Mouse (Mus musculus): ENCODE measurements at regions not wholly inside any gene's neighbourhood (a gene's known extent, or its start where the extent isn't known, plus 50 kb on each side); places are given as distances from the start of the nearest gene placed in this dataset.

DNA sequence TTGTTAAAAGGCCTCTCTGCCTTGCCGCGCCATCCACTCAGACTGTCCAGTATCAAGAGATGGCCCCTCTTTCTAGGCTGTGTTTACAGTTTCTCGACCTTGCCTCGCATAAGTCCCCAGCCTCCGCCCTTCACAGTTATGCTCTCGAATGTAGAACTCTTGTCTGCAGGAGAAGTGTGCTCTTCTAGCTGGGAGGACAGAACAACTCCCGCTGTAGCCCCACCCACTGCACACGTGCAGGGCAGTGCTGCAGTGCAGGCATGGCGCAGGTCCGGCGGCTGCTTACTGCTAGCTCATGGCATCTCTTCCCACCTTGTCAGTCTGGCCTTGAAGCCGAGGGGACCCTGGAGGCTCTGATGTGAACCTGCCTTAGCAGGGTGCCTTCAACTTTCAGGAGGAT is 145.7 kb upstream of the Lrfn2 start:
- DNase-seq (ENCODE audit: low read depth, low spot score), result no peak

GRCm38 (mm10) chr17:48789846-48790245 is 142.3 kb upstream of the Lrfn2 start:
- DNase-seq (ENCODE audit: low read depth, low spot score), result no peak

DNA sequence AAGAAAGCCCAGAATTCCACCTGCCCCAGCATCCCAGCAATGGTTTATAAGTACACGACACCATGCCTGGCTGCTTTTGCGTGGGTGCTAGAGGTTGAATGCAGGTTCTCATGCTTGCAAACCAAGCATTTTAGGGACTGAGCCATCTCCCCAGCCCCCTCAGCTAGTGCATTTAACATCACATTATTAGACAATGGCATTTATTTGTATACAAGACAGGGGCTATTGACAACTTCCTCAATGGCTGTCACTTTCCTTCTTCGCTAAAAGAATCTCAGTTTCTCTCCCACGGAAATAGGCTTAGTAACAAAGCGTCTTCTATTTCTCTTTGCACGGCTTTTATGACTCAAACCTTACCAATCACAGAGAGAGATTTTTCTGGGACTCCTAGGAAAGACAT is 141.7 kb upstream of the Lrfn2 start:
- DNase-seq (ENCODE audit: low read depth, low spot score), result no peak

DNA sequence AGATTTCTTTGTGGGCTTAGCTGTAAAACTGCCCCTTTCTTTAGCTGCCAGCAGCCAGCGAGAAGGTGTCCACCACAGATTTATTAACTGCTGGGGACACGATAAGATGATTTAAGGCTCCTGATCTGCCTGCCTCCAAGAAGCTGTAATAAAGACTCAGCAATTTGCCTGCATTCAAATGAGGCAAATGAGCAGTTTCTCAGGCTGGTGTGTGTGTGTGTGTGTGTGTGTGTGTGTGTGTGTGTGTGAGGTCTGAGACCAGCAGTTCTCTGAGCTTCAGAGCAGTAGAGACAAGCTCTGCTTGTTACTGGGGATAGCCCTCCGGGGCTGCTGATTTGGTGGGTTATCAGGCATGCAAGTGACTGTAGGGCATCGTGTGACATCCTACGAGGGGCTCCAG is 139.2 kb upstream of the Lrfn2 start:
- DNase-seq (ENCODE audit: low read depth, low spot score), result no peak

- DNase-seq (ENCODE audit: low read depth, low spot score), result no peak
Observed at GRCm38 (mm10) chr17:48795773-48796172, 136.4 kb upstream of the Lrfn2 start.

DNA sequence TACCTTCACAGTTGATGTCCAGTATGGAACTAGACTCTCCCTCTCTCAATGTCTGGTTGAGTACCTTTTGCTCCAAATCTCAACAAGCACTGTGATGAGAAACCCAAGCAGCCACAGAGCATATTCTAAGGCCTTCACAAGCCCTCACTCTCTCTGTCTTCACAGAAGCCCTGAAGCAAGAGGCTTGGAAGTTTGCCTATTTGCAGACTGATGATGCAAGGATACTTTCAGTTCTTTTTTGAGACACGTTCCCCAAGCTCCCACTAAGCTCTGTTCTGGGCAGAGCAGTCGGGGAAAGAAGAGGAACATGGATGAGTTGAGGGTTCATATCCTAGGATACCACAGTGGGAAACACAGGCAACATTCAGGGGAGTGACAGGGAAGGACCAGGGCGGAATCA is 134.0 kb upstream of the Lrfn2 start:
- DNase-seq (ENCODE audit: low read depth, low spot score), result no peak

GRCm38 (mm10) chr17:48802673-48803072 is 129.5 kb upstream of the Lrfn2 start:
- no peak for DNase-seq (ENCODE audit: low read depth, low spot score)

- DNase-seq (ENCODE audit: low read depth, low spot score), result no peak
Observed at GRCm38 (mm10) chr17:48807905-48808304, 124.3 kb upstream of the Lrfn2 start.

DNA sequence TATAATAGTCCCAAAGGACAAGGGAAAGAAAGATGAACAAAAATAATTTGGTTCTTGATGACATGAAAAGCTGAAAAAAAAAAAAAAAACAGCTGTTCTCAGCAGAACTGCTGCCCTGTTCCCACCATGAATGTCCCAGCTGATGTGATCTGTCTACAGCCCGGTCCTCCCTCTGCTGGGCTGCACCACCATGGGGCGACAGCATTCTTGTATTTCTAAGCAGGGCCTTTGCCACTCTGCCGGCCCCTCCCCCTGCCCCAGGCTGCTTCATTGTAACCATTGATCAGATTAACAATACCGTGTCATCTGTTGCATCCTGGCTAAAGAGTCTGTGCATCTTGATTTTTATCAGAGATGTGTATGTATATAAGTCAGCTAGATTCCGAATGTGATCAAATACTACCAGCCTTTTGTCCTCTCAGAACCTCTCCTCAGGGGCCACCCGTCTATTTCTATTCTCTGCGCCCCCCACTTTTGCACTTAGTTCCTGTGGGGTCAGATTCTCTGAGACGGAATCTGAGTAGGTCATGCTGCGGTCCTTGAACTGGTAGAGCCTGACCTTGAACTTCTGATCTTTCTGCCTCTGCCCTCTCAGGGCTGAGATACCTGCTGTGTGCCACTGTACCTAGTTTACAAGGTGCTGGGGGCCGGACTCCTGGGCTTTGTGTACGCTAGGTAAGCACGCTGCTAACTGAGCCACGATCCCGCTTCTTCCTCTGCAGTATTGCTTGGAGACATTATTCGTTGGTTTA is 117.2 kb upstream of the Lrfn2 start:
- DNase-seq (ENCODE audit: low read depth, low spot score), result no peak

- no peak for DNase-seq (ENCODE audit: low read depth, low spot score)
Observed at GRCm38 (mm10) chr17:48816588-48817324, 115.4 kb upstream of the Lrfn2 start.

DNA sequence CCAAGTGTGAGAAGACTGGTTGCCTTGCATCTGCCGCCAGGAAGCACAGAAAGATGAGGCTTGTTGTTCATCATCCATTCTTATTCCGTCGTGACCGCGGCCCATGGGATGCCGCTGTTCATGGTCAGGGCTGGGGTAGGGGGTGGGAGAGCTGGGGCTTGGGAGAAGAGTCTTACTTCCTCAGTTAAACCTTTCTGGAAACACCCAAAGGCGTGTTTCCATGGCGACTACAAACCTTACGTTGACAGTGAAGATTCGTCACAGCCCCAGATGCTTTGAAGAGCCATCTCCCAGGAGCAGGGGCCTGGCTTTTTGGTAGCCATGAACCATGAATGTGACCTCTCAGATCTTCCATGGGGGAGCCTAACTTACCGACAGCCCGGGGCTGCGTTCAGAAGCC is 114.6 kb upstream of the Lrfn2 start:
- DNase-seq (ENCODE audit: low read depth, low spot score), result no peak

DNA sequence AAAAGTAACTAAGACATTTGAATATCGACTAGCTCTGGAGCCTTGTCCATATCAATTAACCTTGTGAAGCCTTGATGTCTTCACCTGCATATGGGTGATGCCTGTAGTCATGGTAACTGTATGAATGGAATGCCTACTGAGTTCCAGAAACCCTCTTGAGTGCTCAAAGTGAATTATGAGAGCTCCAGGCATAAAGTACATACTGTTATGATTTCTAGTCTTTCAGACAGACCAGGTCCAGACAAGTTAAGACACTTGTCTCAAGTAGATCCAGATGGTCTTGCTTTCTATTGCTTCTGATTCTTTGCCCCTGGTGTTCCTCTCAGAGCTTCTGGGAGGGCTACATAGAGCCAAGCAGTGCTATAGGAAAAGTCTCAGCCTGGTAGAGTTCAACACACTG is 112.5 kb upstream of the Lrfn2 start:
- DNase-seq (ENCODE audit: low read depth, low spot score), result no peak

DNA sequence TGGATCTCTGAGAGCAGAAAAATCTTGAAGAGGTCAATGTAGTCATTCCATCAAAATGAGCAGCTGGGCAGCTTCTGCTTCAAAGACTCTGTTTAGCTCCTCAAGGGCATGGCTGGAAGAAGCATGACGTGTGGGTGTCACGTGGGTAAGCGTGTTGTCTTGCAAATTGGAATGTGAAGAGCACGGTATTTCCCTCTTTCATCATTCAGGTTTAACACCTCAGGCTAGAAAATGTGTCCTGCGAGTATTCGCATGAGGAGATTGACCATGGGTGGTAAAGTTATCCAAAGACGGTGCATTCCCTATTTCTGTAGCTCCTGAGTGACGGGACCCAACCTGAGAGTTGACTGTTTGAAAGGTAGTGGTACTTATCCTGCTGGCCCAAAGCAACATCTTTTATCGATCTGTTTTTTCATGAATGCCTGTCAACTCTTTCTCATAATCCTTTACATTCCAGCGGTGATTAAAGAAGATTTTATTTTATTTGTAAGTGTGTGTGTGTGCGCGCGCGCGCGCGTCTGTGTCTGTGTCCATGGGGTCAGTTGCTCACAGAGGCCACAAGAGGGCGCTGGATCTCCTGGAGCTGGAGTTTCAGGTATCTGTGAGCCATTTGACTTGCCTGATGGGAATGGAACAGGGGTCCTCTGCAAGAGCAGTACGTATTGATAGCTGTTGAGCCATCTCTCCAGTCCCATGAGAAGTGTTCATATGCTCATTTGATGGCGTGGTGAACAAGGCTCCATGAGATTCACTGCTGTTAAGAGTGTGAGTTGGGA is 109.9 kb upstream of the Lrfn2 start:
- no peak for DNase-seq (ENCODE audit: low read depth, low spot score)

DNA sequence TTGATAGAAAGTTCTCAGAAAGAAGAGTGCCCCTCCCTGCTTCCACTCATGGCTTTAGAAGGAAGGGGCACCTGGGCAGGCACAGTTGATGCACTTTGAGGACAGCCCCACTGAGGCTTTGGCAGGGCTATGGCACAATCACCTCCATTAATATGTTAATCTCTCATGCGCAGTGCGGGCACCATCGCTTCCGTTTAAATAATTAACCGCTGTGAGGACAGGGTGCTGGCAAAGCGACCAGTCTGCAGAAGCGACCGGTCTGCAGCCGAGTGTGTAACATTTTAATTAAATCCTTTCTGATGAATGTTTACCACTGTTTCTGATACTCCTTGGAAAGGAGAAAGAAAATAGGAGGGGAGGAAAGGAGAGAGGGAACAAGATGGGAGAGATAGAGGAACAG is 108.3 kb upstream of the Lrfn2 start:
- DNase-seq (ENCODE audit: low read depth, low spot score), result no peak

GRCm38 (mm10) chr17:48825212-48825913 is 106.8 kb upstream of the Lrfn2 start:
- no peak for DNase-seq (ENCODE audit: low read depth, low spot score)

DNA sequence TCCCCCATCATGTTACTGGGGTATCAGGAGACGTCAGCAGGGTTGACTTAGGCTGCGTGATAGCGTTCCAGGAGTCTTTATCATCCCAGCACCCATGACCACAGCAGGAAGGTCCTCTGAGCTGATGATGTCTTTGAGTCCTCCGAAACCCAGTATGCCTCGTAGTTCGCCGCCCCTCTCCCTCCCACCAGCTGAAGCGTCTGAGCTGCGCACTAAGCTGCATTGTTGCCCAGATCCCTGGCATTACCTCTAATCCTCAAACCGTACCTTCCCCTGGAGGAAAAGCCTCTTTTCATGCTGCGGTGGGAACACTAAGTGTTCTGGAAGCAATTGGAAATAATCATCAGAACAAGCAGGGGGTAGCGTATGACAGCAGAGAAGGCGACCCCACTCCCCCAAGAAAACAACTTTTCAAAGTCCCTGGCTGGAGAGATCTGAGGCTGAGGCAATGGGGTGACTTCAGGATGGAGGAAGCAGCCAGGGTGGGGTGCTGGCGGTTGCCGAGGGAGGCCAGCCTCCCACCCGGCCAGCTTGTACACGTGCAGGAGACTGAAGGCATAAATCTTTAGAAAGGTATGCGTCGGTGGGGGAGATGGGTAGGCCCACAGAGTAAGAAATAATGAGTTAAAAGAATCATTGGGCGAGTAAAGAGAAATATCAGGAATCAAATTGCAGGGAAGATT is 93.7 kb upstream of the Lrfn2 start:
- DNase-seq (ENCODE audit: low read depth, low spot score), result no peak

- DNase-seq (ENCODE audit: low read depth, low spot score), result peak; percentile 32
Observed at GRCm38 (mm10) chr17:48847890-48848289, 84.3 kb upstream of the Lrfn2 start.

DNA sequence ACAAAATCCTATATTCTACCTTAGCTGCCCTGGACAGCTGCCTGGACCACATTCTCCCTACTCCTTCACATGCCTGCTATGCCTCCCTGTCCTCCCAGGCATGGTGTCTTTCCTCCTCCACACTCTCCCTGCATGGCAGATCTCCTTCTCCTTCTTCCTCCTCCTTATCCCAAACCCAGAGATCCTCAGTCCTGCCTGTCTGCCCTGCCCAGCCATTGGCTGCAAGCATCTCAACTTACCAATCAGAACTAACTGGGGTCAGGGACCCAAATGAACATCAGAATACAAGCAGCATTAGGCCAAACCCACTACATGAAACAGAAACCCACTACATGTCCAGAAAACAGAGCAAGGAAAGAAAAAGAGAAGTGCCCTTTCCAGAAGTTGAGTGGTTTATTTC is 81.3 kb upstream of the Lrfn2 start:
- DNase-seq (ENCODE audit: low read depth, low spot score), result no peak

GRCm38 (mm10) chr17:48858891-48859290 is 73.3 kb upstream of the Lrfn2 start:
- no peak for DNase-seq (ENCODE audit: low read depth, low spot score)

DNA sequence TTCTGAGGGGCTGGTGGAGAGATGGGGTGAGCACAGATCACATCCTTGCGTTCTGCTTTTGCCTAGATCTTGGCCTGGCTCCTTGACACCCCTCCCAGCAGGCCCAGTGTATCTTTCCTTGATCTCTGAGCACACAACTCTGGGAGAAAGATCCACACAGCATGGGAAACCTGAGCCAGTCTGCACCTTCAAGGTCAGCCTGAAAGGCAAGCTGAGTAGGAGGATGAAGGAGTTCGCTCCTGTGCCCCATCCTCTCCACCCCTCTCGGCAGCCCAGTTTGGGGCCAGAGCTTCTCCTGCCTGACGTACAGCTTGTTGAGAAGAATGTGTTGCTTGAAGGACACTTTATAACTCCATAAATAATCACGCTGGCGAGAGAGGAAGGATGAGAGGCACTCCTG is 61.7 kb upstream of the Lrfn2 start:
- no peak for DNase-seq (ENCODE audit: low read depth, low spot score)

GRCm38 (mm10) chr17:48877505-48877904 is 54.7 kb upstream of the Lrfn2 start:
- DNase-seq (ENCODE audit: low read depth, low spot score), result no peak

Data from retina, adult 2 months (tissue).